Mouse (Mus musculus): ENCODE results near the gene Foxn3.

DNA sequence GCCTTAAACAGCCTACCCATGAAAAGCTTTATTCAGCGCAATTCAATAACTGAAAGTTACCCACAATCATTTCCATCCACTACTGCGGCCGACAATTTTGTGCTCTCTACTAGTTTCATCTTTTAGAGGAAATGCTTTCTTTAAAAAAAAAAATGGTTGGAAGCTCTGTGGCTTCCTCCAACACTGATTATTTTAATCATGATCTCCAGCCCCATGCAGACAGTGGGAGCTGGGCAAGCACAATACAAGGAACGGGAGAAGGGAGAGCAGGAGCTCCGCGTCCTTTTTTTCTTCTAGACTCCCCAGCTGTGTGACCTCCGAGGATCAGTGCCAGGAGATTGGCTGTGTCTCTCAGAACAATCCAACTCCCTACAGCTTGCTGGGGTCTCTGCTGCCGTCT, 5.9 kb downstream of the Foxn3 start:
- TF ChIP-seq USF1 (IDR thresholded peaks at IDR 0.05; ENCODE audit: low read depth, low read length): no peak
- no peak for TF ChIP-seq NRF1 (IDR thresholded peaks at IDR 0.05; ENCODE audit: low read depth, low read length)
- TF ChIP-seq CTCF (conservative IDR thresholded peaks at IDR 0.05 in 1 of 2, IDR thresholded peaks at IDR 0.05 in 1 of 2; ENCODE audit: low read depth in 2 of 2, low read length in 2 of 2): no peak
- no peak for TF ChIP-seq NELFE (IDR thresholded peaks at IDR 0.05; ENCODE audit: low read depth, low read length)
- no peak for TF ChIP-seq MYC (IDR thresholded peaks at IDR 0.05; ENCODE audit: low read depth, low read length)
- TF ChIP-seq RCOR1 (conservative IDR thresholded peaks at IDR 0.05; ENCODE audit: low read depth, low read length): no peak
- no peak for TF ChIP-seq MXI1 (IDR thresholded peaks at IDR 0.05; ENCODE audit: low read depth, low read length)
- TF ChIP-seq ETS1 (conservative IDR thresholded peaks at IDR 0.05; ENCODE audit: low read depth, low read length): no peak
- TF ChIP-seq ZC3H11A (IDR thresholded peaks at IDR 0.05; ENCODE audit: low read depth, low read length): no peak

All from CH12.LX (cell line).